Mouse (Mus musculus): ENCODE measurements at regions not wholly inside any gene's neighbourhood (a gene's known extent, or its start where the extent isn't known, plus 50 kb on each side); places are given as distances from the start of the nearest gene placed in this dataset.

GRCm38 (mm10) chr4:131132201-131132600, 188.0 kb downstream of the Matn1 start:
- Histone ChIP-seq H3K9ac (ENCODE audit: low read depth, poor library complexity, severe bottlenecking) (no peak overlapping the region), H3K27ac (ENCODE audit: insufficient read depth, low read length) (no peak overlapping the region), H3K27me3 (ENCODE audit: control insufficient read depth, insufficient read depth, low read length, poor library complexity, severe bottlenecking) (no peaks in the 10 kb centered on the region), H3K36me3 (ENCODE audit: control insufficient read depth, insufficient read depth, low read length, poor library complexity, severe bottlenecking) (no peaks in the 10 kb centered on the region), H3K4me3 (ENCODE audit: low read depth, low read length) (no peak overlapping the region), H3K9me3 (replicated peaks; ENCODE audit: control insufficient read depth, insufficient read depth, low read length, poor library complexity, severe bottlenecking) (no peaks in the 10 kb centered on the region), H3K4me1 (ENCODE audit: control insufficient read depth, insufficient read depth, low read length) (no peaks in the 10 kb centered on the region)
- TF ChIP-seq EP300 (IDR thresholded peaks at IDR 0.05; ENCODE audit: insufficient read depth, low read depth, low read length): no peak
- TF ChIP-seq POLR2A (IDR thresholded peaks at IDR 0.05; ENCODE audit: insufficient read depth, low read length): no peak

- TF ChIP-seq EP300 (IDR thresholded peaks at IDR 0.05; ENCODE audit: insufficient read depth, low read depth, low read length) (no peak), CTCF (IDR thresholded peaks at IDR 0.05; ENCODE audit: low read depth, low read length) (no peak), POLR2A (IDR thresholded peaks at IDR 0.05; ENCODE audit: insufficient read depth, low read length) (no peak)
- Histone ChIP-seq H3K9ac (ENCODE audit: low read depth, poor library complexity, severe bottlenecking) (no peak overlapping the region), H3K9me3 (replicated peaks; ENCODE audit: control insufficient read depth, insufficient read depth, low read length, poor library complexity, severe bottlenecking) (no peaks in the 10 kb centered on the region), H3K36me3 (ENCODE audit: control insufficient read depth, insufficient read depth, low read length, poor library complexity, severe bottlenecking) (no peaks in the 10 kb centered on the region), H3K4me1 (ENCODE audit: control insufficient read depth, insufficient read depth, low read length) (no peaks in the 10 kb centered on the region), H3K27me3 (ENCODE audit: control insufficient read depth, insufficient read depth, low read length, poor library complexity, severe bottlenecking) (no peaks in the 10 kb centered on the region), H3K4me3 (ENCODE audit: low read depth, low read length) (no peak overlapping the region), H3K27ac (ENCODE audit: insufficient read depth, low read length) (no peak overlapping the region)
These were observed 188.6 kb downstream of the Matn1 start for GRCm38 (mm10) chr4:131132781-131133180.

GRCm38 (mm10) chr4:131135841-131136240, 191.7 kb downstream of the Matn1 start:
- H3K27me3 ChIP-seq (ENCODE audit: control insufficient read depth, insufficient read depth, low read length, poor library complexity, severe bottlenecking): no peaks in the 10 kb centered on the region
- no peak overlapping the region for H3K9ac ChIP-seq (ENCODE audit: low read depth, poor library complexity, severe bottlenecking)
- H3K4me3 ChIP-seq (ENCODE audit: low read depth, low read length): no peak overlapping the region
- peaks cover 1% of the 10 kb centered on the region for H3K4me1 ChIP-seq (ENCODE audit: control insufficient read depth, insufficient read depth, low read length)
- H3K27ac ChIP-seq (ENCODE audit: insufficient read depth, low read length): no peak overlapping the region
- no peaks in the 10 kb centered on the region for H3K9me3 ChIP-seq (replicated peaks; ENCODE audit: control insufficient read depth, insufficient read depth, low read length, poor library complexity, severe bottlenecking)
- TF ChIP-seq EP300 (IDR thresholded peaks at IDR 0.05; ENCODE audit: insufficient read depth, low read depth, low read length) (no peak), CTCF (IDR thresholded peaks at IDR 0.05; ENCODE audit: low read depth, low read length) (peak; percentile 15)
- H3K36me3 ChIP-seq (ENCODE audit: control insufficient read depth, insufficient read depth, low read length, poor library complexity, severe bottlenecking): no peaks in the 10 kb centered on the region

GRCm38 (mm10) chr4:131138891-131139290, 194.7 kb downstream of the Matn1 start:
- H3K9ac ChIP-seq (ENCODE audit: low read depth, poor library complexity, severe bottlenecking): no peak overlapping the region
- H3K4me3 ChIP-seq (ENCODE audit: low read depth, low read length): no peak overlapping the region
- H3K27ac ChIP-seq (ENCODE audit: insufficient read depth, low read length): no peak overlapping the region
- TF ChIP-seq CTCF (IDR thresholded peaks at IDR 0.05; ENCODE audit: low read depth, low read length): no peak
- no peak for TF ChIP-seq EP300 (IDR thresholded peaks at IDR 0.05; ENCODE audit: insufficient read depth, low read depth, low read length)
- TF ChIP-seq POLR2A (IDR thresholded peaks at IDR 0.05; ENCODE audit: insufficient read depth, low read length): no peak
- H3K4me1 ChIP-seq (ENCODE audit: control insufficient read depth, insufficient read depth, low read length): peaks cover 1% of the 10 kb centered on the region
- H3K27me3 ChIP-seq (ENCODE audit: control insufficient read depth, insufficient read depth, low read length, poor library complexity, severe bottlenecking): no peaks in the 10 kb centered on the region
- H3K9me3 ChIP-seq (replicated peaks; ENCODE audit: control insufficient read depth, insufficient read depth, low read length, poor library complexity, severe bottlenecking): no peaks in the 10 kb centered on the region
- no peaks in the 10 kb centered on the region for H3K36me3 ChIP-seq (ENCODE audit: control insufficient read depth, insufficient read depth, low read length, poor library complexity, severe bottlenecking)

- peaks cover 1% of the 10 kb centered on the region for H3K4me1 ChIP-seq (ENCODE audit: control insufficient read depth, insufficient read depth, low read length)
- no peak overlapping the region for H3K27ac ChIP-seq (ENCODE audit: insufficient read depth, low read length)
These were observed 197.8 kb downstream of the Matn1 start for GRCm38 (mm10) chr4:131141890-131142465.

GRCm38 (mm10) chr4:131145507-131145906, 201.3 kb downstream of the Matn1 start:
- H3K27ac ChIP-seq (ENCODE audit: insufficient read depth, low read length): no peak overlapping the region
- H3K9me3 ChIP-seq (replicated peaks; ENCODE audit: control insufficient read depth, insufficient read depth, low read length, poor library complexity, severe bottlenecking): no peaks in the 10 kb centered on the region
- no peaks in the 10 kb centered on the region for H3K4me1 ChIP-seq (ENCODE audit: control insufficient read depth, insufficient read depth, low read length)
- H3K4me3 ChIP-seq (ENCODE audit: low read depth, low read length): no peak overlapping the region
- H3K36me3 ChIP-seq (ENCODE audit: control insufficient read depth, insufficient read depth, low read length, poor library complexity, severe bottlenecking): no peaks in the 10 kb centered on the region
- no peaks in the 10 kb centered on the region for H3K27me3 ChIP-seq (ENCODE audit: control insufficient read depth, insufficient read depth, low read length, poor library complexity, severe bottlenecking)
- H3K9ac ChIP-seq (ENCODE audit: low read depth, poor library complexity, severe bottlenecking): no peak overlapping the region
- TF ChIP-seq CTCF (IDR thresholded peaks at IDR 0.05; ENCODE audit: low read depth, low read length) (peak; percentile 77), POLR2A (IDR thresholded peaks at IDR 0.05; ENCODE audit: insufficient read depth, low read length) (no peak)

More at GRCm38 (mm10) chr4:131141890-131142465, 197.8 kb downstream of the Matn1 start:
- no peaks in the 10 kb centered on the region for H3K27me3 ChIP-seq (ENCODE audit: control insufficient read depth, insufficient read depth, low read length, poor library complexity, severe bottlenecking)
- TF ChIP-seq CTCF (IDR thresholded peaks at IDR 0.05; ENCODE audit: low read depth, low read length): no peak
- no peak for TF ChIP-seq EP300 (IDR thresholded peaks at IDR 0.05; ENCODE audit: insufficient read depth, low read depth, low read length)
- no peak for TF ChIP-seq POLR2A (IDR thresholded peaks at IDR 0.05; ENCODE audit: insufficient read depth, low read length)
- no peak overlapping the region for H3K4me3 ChIP-seq (ENCODE audit: low read depth, low read length)
- H3K9me3 ChIP-seq (replicated peaks; ENCODE audit: control insufficient read depth, insufficient read depth, low read length, poor library complexity, severe bottlenecking): no peaks in the 10 kb centered on the region
- H3K9ac ChIP-seq (ENCODE audit: low read depth, poor library complexity, severe bottlenecking): no peak overlapping the region
- no peaks in the 10 kb centered on the region for H3K36me3 ChIP-seq (ENCODE audit: control insufficient read depth, insufficient read depth, low read length, poor library complexity, severe bottlenecking)

Data from ES-Bruce4 (cell line).